Mouse (Mus musculus): ENCODE data around the gene Pip5k1b.

- TF ChIP-seq CTCF (IDR thresholded peaks at IDR 0.05) (peak; percentile 32), POLR2A (IDR thresholded peaks at IDR 0.05; ENCODE audit: insufficient read depth, low read depth, low read length) (no peak), EP300 (IDR thresholded peaks at IDR 0.05; ENCODE audit: insufficient read depth, low read depth, low read length) (no peak)
Measured at GRCm38 (mm10) chr19:24403245-24403644, 152.4 kb downstream of the Pip5k1b start.
